Mouse (Mus musculus) right cerebral cortex, postnatal 36 days (tissue): Measurements from ENCODE around the gene Mon2.
"Not testable (repeated sequence)": the region's sequence is repeated elsewhere in the genome, so short reads cannot be mapped to it uniquely, and the experiment has no call there.

ENCODE experiments used
- DNase-seq, 2 experiments: peaks; one replicate each; pipeline ENCODE4 v3.0.0; 2022; ENCODE audit warnings: low spot score in 2 of 2, mixed read lengths in 1 of 2

Mon2 gene

GRCm38 (mm10) chr10:122991648-122992047, 84.7 kb downstream of the Mon2 start:
- DNase-seq, result no peak

DNA sequence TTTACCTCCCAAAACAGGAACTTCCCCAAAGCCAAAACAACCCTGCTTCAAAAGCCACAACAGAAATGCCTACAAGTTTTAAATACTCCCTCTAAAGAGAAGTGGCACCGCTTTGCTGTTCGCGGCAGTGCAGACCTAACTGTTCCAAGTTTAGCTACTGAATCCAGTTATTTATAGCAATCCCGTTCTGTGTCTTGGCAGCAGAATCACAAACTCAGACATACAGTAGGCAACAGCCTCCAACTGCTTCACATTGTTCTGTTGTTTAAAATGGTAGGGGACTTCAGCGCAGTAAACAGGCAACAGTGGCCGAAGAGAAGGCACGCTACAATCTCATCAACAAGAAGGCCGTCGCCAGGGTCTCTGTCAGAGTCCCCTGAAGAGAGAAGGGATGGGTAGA, 85.3 kb downstream of the Mon2 start:
- DNase-seq, result peak; percentile 34 to 56

GRCm38 (mm10) chr10:122990606-122991005, 85.7 kb downstream of the Mon2 start:
- DNase-seq, result no peak

- no peak for DNase-seq
Observed at GRCm38 (mm10) chr10:122989916-122990315, 86.4 kb downstream of the Mon2 start.

- no peak for DNase-seq
Observed at GRCm38 (mm10) chr10:122988372-122988771, 87.9 kb downstream of the Mon2 start.

- peak; percentile 29 to 37 for DNase-seq
Observed at GRCm38 (mm10) chr10:122987671-122988128, 88.6 kb downstream of the Mon2 start.

GRCm38 (mm10) chr10:122986320-122987225, 89.7 kb downstream of the Mon2 start:
- peak; percentile 64 to 70 for DNase-seq

- DNase-seq, result peak; percentile 54 to 72
Observed at GRCm38 (mm10) chr10:122985515-122986319, 90.6 kb downstream of the Mon2 start.

DNA sequence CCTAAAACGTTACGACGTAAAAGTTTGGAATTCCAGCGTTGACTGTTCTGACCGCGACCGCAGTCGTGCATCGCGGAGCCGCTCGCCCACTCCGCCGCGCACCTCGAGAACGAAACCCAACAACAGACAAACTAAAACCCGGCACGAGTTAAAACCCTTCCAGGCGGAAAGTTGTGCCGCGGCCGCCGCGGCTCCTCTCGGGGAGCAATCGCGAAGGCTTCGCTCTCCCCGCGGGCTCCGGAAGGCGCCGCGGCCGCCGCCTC, 91.1 kb downstream of the Mon2 start:
- peak in 1 of 2 experiments; percentile 11 for DNase-seq

- no peak for DNase-seq
Observed at GRCm38 (mm10) chr10:122984531-122985251, 91.6 kb downstream of the Mon2 start.

DNA sequence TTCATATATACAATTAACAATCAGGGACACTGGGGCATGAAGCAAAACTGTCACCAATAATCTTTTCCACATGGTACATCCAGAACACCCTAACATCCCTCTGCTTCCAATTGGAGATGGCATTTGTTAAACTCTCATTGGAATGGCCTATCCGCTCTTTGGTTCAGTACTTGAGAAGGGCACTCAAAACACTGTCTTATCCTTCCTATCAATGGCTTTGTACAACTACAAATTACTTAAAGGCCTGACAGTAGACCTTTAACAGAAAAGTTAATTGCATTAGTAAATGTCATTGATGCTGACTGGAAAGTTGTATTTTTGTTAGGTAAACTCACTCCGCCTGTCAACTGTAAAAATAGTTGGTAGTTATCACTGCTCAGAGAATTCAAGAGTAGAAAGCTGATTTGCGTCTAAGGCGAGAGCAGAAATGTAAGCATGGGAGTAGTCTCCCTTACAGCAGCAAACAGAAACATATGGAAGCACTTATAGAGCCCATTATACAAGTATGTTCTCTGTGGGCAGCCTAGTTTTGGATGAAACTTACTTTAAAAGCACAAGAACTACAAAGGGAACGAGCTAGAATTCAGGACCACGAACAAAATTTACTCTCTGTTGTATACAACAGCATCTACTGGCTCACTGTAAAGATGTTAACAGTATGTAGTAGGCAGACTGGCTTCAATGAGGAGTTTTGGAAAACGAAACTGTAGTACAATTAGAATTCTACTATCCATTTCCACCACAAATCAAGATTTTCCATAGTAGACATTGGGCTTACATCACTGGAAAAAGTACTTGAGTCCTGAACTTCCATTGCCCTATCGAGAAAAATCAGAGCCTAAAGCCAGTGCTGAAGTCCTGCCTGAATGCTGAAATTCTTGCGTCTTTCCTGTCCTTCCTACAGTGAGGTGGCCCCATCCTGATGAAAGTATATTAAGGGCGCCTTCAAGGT, 92.5 kb downstream of the Mon2 start:
- no peak for DNase-seq

DNA sequence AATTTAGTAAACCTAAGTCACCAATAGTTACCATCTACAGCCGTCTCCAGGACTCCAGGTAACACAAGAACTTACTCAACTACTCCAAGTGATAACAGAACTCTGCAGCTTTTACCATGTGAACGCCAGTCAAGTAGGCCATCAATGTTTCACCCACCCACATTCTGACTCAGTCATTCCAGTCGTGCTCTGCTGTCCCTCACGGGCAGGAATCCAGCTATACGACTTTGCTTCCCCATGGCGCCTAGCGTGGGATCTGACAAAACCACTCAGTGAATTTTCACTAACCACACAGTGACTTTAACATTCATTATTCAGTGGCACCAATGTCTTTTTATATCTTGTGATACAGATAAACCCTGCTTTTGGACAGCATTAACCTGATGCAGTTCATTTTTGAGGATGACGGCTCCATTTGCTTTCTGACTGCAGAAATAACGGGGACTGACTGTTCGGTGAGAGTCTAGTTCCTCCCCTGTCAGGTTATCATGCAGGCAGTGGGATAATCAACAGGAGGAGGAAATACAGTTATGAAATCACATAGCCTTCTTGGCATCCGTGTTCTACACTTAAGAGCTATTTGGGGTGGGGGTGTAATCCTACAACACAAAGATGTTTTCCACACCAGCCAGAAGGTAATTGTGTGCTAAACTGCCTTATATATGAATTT, 93.3 kb downstream of the Mon2 start:
- DNase-seq, result no peak

- no peak for DNase-seq
Observed at GRCm38 (mm10) chr10:122980123-122980522, 96.2 kb downstream of the Mon2 start.

- no peak for DNase-seq
Observed at GRCm38 (mm10) chr10:122979356-122979755, 96.9 kb downstream of the Mon2 start.

DNA sequence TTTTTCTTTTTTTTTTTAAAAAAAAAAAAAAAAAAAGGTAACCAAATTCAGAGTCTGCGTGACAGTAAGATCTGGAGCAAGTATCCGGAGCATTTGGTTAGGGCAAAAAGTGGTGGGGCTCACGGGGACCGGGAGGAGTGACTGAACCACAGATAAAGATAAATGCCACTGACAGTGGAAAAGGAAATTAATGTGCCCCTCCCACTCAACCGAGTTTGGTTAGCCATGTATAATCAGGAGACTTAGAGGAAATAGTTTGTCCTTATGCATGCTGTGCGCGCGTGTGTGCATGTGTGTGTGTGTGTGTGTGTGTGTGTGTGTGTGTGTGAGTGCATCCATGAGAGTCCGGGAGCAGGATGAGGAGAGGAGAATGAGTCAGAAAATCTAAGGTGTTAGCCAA, 100.3 kb downstream of the Mon2 start:
- no peak for DNase-seq

DNA sequence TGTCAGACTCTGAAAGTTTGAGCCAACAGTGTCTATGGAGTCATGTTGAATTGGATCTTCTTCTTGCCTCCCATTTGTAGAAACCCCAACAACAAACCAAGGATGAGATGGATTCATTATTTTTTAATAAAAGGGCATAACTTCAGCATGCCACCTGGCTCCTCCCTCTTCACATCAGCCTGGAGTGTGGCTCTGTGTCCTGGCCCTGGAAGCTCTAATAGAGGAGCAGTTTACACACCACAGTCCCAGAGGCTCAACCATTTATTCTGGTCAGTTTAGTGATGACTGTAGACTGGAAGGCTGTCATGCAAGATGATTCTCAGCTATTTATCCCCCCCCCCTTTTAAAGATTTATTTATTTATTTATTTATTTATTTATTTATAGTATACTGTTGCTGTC, 103.1 kb downstream of the Mon2 start:
- no peak for DNase-seq

GRCm38 (mm10) chr10:122970188-122970587, 106.1 kb downstream of the Mon2 start:
- DNase-seq, result no peak

DNA sequence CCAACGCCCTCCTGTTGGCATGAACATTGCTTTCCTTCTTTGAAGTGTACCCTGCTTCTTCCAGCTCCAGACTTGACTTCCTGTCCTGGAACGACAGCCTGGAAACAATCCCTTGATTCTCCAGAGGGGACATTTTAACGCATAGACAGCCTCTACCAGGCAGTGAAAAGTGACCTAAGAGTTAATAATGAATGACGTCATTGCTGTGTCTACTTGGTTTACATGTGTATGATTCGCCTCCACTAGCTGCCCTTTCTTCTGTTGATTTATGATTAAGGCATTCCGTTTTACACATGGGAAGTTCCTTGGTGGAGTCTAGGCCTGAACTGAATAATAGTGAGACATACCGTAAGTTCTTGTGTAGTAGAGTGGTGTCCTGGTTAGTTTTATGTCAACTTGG, 109.9 kb downstream of the Mon2 start:
- no peak for DNase-seq

DNA sequence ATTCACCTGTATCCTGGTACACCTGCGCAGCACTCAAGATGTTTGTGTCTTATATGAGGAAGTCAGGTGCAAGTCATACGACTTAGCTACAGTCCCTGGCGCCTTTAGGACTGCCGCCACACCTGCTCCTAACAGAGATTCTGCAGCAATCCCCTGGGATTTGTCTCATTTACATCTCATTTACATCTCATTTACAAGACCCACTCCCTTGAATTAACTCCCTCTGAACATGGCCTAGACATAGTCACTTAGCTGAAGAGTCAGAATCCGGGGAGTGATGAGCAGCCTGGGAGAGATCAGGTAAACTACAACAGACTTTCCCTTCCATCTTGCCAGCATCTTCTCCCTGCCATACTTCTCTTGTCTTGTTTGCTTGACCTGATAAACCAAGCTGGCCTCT, 110.7 kb downstream of the Mon2 start:
- DNase-seq, result not testable (repeated sequence)

GRCm38 (mm10) chr10:122964241-122964636, 112.1 kb downstream of the Mon2 start:
- no peak for DNase-seq
